Mouse (Mus musculus): Measurements from ENCODE around the gene Zdhhc22.

Zdhhc22 gene

GRCm38 (mm10) chr12:86938571-86938970 lies 51.7 kb downstream of the Zdhhc22 start:
- no peak for DNase-seq (ENCODE audit: extremely low read depth, low read depth, low spot score)

- DNase-seq (ENCODE audit: extremely low read depth, low read depth, low spot score), result no peak
Observed at GRCm38 (mm10) chr12:86936587-86937343, 53.5 kb downstream of the Zdhhc22 start.

- DNase-seq (ENCODE audit: extremely low read depth, low read depth, low spot score), result no peak
Observed at GRCm38 (mm10) chr12:86935692-86936282, 54.4 kb downstream of the Zdhhc22 start.

- DNase-seq (ENCODE audit: extremely low read depth, low read depth, low spot score), result no peak
Observed at GRCm38 (mm10) chr12:86934748-86935147, 55.5 kb downstream of the Zdhhc22 start.

- no peak for DNase-seq (ENCODE audit: extremely low read depth, low read depth, low spot score)
Observed at GRCm38 (mm10) chr12:86932575-86932952, 57.7 kb downstream of the Zdhhc22 start.

GRCm38 (mm10) chr12:86931919-86932574 lies 58.2 kb downstream of the Zdhhc22 start:
- DNase-seq (ENCODE audit: extremely low read depth, low read depth, low spot score), result no peak

- DNase-seq (ENCODE audit: extremely low read depth, low read depth, low spot score), result no peak
Observed at GRCm38 (mm10) chr12:86930934-86931729, 59.1 kb downstream of the Zdhhc22 start.
